In genomic region chr1:62908508-62908907, GRCm38 (mm10) we compare ENCODE assay signal across 10 mouse cellular contexts.
DNase-seq lines count a peak whose midpoint lies in the region; ATAC-seq lines count a peak whose summit lies in the region.
"Had no signal": no experiment of that assay in that cellular context is flagged by ENCODE, and none has a peak within 500 bp of the region (broad histone marks: within the 10 kb centered on the region; RNA-seq: fewer than 3 reads in every experiment).

No protein-coding gene starts in this region.

- H3K36me3 ChIP-seq in hindbrain, embryonic 13.5 days, result no peaks in the 10 kb centered on the region
- no peaks in the 10 kb centered on the region for H3K36me3 ChIP-seq in hindbrain, embryonic 11.5 days (ENCODE audit: control insufficient read depth, insufficient read depth, low read length)
- H3K36me3 ChIP-seq: liver, embryonic 12.5 days had no signal

- no peak overlapping the region for H3K9ac ChIP-seq in hindbrain, embryonic 13.5 days
- no peak overlapping the region for H3K9ac ChIP-seq in hindbrain, embryonic 11.5 days (ENCODE audit: low read depth, low read length)
- H3K9ac ChIP-seq: liver, embryonic 12.5 days had no signal

- H3K27ac ChIP-seq in hindbrain, embryonic 13.5 days, result no peak overlapping the region
- no peak overlapping the region for H3K27ac ChIP-seq in hindbrain, embryonic 11.5 days (ENCODE audit: low read depth, low read length)
- H3K27ac ChIP-seq: liver, embryonic 12.5 days had no signal

- no peak overlapping the region for H3K4me2 ChIP-seq in hindbrain, embryonic 13.5 days
- no peak overlapping the region for H3K4me2 ChIP-seq in hindbrain, embryonic 11.5 days (replicated peaks; ENCODE audit: low read depth, low read length)
- H3K4me2 ChIP-seq: liver, embryonic 12.5 days had no signal

- H3K9me3 ChIP-seq in hindbrain, embryonic 13.5 days, result 0 out of 2 replicates have a peak, but pooled peaks cover 2% of the 10 kb centered on the region
- H3K9me3 ChIP-seq in hindbrain, embryonic 11.5 days (ENCODE audit: control insufficient read depth, low read length), result no peaks in the 10 kb centered on the region
- H3K9me3 ChIP-seq: liver, embryonic 12.5 days had no signal

- DNase-seq in hindbrain, embryonic 11.5 days (ENCODE audit: low spot score), result no peak
- DNase-seq in cerebellum, postnatal 14 days, result peak; percentile 65 to 78
- peak; percentile 70 for DNase-seq in layer of hippocampus, adult 11-12 months (ENCODE audit: low spot score)
- DNase-seq in ovary, postnatal 36 days (ENCODE audit: low spot score), result no peak
- DNase-seq: B cell, adult 2 months had no signal

- WGBS in hindbrain, embryonic 13.5 days, result 55% methylated on average over 6 of the region's 6 CpGs
- 65% methylated on average over 6 of the region's 6 CpGs for WGBS in hindbrain, embryonic 11.5 days

- no peak overlapping the region for H3K4me3 ChIP-seq in hindbrain, embryonic 13.5 days
- no peak overlapping the region for H3K4me3 ChIP-seq in hindbrain, embryonic 11.5 days (ENCODE audit: low read depth, low read length)
- H3K4me3 ChIP-seq: liver, embryonic 12.5 days had no signal

- no peaks in the 10 kb centered on the region for H3K27me3 ChIP-seq in hindbrain, embryonic 13.5 days
- H3K27me3 ChIP-seq in hindbrain, embryonic 11.5 days (ENCODE audit: control insufficient read depth, insufficient read depth, low read length), result no peaks in the 10 kb centered on the region
- H3K27me3 ChIP-seq: liver, embryonic 12.5 days had no signal

- ATAC-seq in hindbrain, embryonic 13.5 days (ENCODE audit: low FRiP score), result 0 out of 2 replicates have a peak, but pooled peaks have one; percentile 62
- ATAC-seq in hindbrain, embryonic 11.5 days (ENCODE audit: low FRiP score), result no peak
- peak; percentile 34; the same call in 1 of the 2 replicates for ATAC-seq in megakaryocyte progenitor cell, adult 5-6 weeks (replicated peaks; ENCODE audit: poor library complexity)
- no peak for ATAC-seq in megakaryocyte, adult 5-6 weeks (ENCODE audit: poor library complexity, severe bottlenecking)
- no peak for ATAC-seq in granulocyte monocyte progenitor cell, adult 5-6 weeks (replicated peaks; ENCODE audit: poor library complexity, severe bottlenecking)
- ATAC-seq: liver, embryonic 12.5 days had no signal

- peaks cover 38% of the 10 kb centered on the region for H3K4me1 ChIP-seq in hindbrain, embryonic 13.5 days (replicated peaks)
- H3K4me1 ChIP-seq in hindbrain, embryonic 11.5 days (replicated peaks; ENCODE audit: control insufficient read depth, insufficient read depth, low read length), result no peaks in the 10 kb centered on the region
- H3K4me1 ChIP-seq: liver, embryonic 12.5 days had no signal

Comparison
In these comparisons a context has a peak if more than half of its experiments do, and no peak if none do; other contexts are left out.
1. ATAC-seq: peak in hindbrain, embryonic 13.5 days (single experiment) and megakaryocyte progenitor cell, adult 5-6 weeks (single experiment); none in hindbrain, embryonic 11.5 days (single experiment), megakaryocyte, adult 5-6 weeks (single experiment) and granulocyte monocyte progenitor cell, adult 5-6 weeks (single experiment).
2. DNase-seq: peak in cerebellum, postnatal 14 days (2 of 2) and layer of hippocampus, adult 11-12 months (single experiment); none in hindbrain, embryonic 11.5 days (single experiment) and ovary, postnatal 36 days (single experiment).